Mouse (Mus musculus): Measurements from ENCODE around the gene Smg6. TPM values are rescaled to one million over a fixed set of nuclear protein-coding genes. Genes with fewer than 3 reads are reported as not detected.

Gene Smg6
- total RNA-seq (2023), result 10 to 100 TPM; 33.8 to 36.2 TPM

GRCm38 (mm10) chr11:74925577-74926387, at the start of gene Smg6, which contains the start of gene Srr:
Smg6 (plus strand) TSS chr11:74925823.
Srr (minus strand) TSS chr11:74925948.

GRCm38 (mm10) chr11:74896901-74897677, 28.5 kb upstream of the Smg6 start, which contains the start of gene Sgsm2:
Sgsm2 (minus strand) TSS chr11:74897060.

GRCm38 (mm10) chr11:74897678-74898516, 27.7 kb upstream of the Smg6 start, which contains the start of gene Tsr1:
Tsr1 (plus strand) TSS chr11:74898071.

GRCm38 (mm10) chr11:75169405-75170080, 243.9 kb downstream of the Smg6 start, which contains the start of gene Hic1:
Hic1 (minus strand) TSS chr11:75169519.

GRCm38 (mm10) chr11:75178672-75179208, 253.1 kb downstream of the Smg6 start, which contains the start of gene Ovca2:
Ovca2 (minus strand) TSS chr11:75178835.

GRCm38 (mm10) chr11:75190905-75191441, 265.4 kb downstream of the Smg6 start, which contains the start of gene Dph1:
Dph1 (minus strand) TSS chr11:75191241.

GRCm38 (mm10) chr11:75193256-75194071, 267.8 kb downstream of the Smg6 start, which contains the start of gene Rtn4rl1:
Rtn4rl1 (plus strand) TSS chr11:75193783.

Other genes starting within 250 kb of the Smg6 start
- gene Pafah1b1, start 201.2 kb upstream of the Smg6 start, total RNA-seq (2023), result 100 to 1,000 TPM; 102 to 108 TPM
- gene Mettl16, start 155.0 kb upstream of the Smg6 start, total RNA-seq (2023), result 10 to 100 TPM; 13.2 to 16.4 TPM
- gene Mnt, start 94.9 kb upstream of the Smg6 start, total RNA-seq (2023), result 100 to 1,000 TPM in 1 of 2 experiments, 10 to 100 TPM in 1; 91.2 to 107 TPM
- 1 to 10 TPM; 5.2 to 6.0 TPM for gene Sgsm2, start 28.8 kb upstream of the Smg6 start, total RNA-seq (2023)
- gene Tsr1, start 27.8 kb upstream of the Smg6 start, total RNA-seq (2023), result 10 to 100 TPM; 23.5 to 23.9 TPM
- 1 to 10 TPM; 7.7 to 9.5 TPM for gene Srr, start 125 bp downstream of the Smg6 start, total RNA-seq (2023)
- 1 to 10 TPM; 1.7 to 6.4 TPM for gene Hic1, start 243.7 kb downstream of the Smg6 start, total RNA-seq (2023)